Mouse (Mus musculus): ENCODE results near the gene Tssk6. TPM values are rescaled to one million over a fixed set of nuclear protein-coding genes. Genes with fewer than 3 reads are reported as not detected.
A peak's percentile ranks its signal among the peaks of the same experiment; 100 is the strongest.
"Not testable (repeated sequence)": the region's sequence is repeated elsewhere in the genome, so short reads cannot be mapped to it uniquely, and the experiment has no call there.

Tssk6 gene
- polyA plus RNA-seq, 1 experiment, result 0.92 TPM

DNA sequence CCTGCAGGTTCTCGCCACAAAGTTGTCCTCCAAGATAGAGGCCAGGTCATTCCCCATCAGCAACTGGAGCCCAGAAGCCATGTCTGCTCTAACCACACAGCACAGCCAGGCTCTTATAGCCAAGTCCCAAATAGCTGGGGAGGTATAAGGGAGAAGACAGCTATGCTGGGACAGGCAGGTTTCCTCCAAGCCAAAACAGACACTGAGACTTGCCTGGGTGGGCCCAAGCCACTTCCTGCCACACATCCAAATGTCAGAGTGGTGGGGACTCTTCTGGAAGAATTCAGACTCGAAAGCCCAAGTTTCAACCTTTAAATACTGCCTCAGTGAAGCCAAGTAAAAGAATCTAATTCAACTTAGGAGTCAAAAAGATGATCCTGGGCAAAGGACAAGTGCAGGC lies 38.4 kb downstream of the Tssk6 start:
- H3K36me3 ChIP-seq (ENCODE audit: control insufficient read depth, insufficient read depth), result no peaks in the 10 kb centered on the region
- H3ac ChIP-seq (ENCODE audit: control insufficient read depth, insufficient read length), result no peak overlapping the region
- no peaks in the 10 kb centered on the region for H3K27me3 ChIP-seq (ENCODE audit: control insufficient read depth, insufficient read depth, insufficient read length)
- H3K4me3 ChIP-seq, result no peak overlapping the region
- peak overlapping the region; percentile 49 for H3K4me2 ChIP-seq (ENCODE audit: low read depth)
- TF ChIP-seq POLR2A (IDR thresholded peaks at IDR 0.05; ENCODE audit: insufficient read length, low read depth), result no peak
- no peak for TF ChIP-seq E2F4 (IDR thresholded peaks at IDR 0.05; ENCODE audit: insufficient read depth)
- no peak for TF ChIP-seq POLR2AphosphoS2 (IDR thresholded peaks at IDR 0.05; ENCODE audit: insufficient read length, low read depth)
- TF ChIP-seq MYOD1 (IDR thresholded peaks at IDR 0.05; ENCODE audit: control insufficient read depth in 1 of 3, insufficient read length in 2 of 3, low read depth in 2 of 3), result no peak
- TF ChIP-seq CEBPB (IDR thresholded peaks at IDR 0.05; ENCODE audit: insufficient read depth, poor library complexity, severe bottlenecking), result no peak
- TF ChIP-seq SRF (IDR thresholded peaks at IDR 0.05; ENCODE audit: control insufficient read depth, insufficient read length, low read depth), result no peak
- TF ChIP-seq MAX (IDR thresholded peaks at IDR 0.05; ENCODE audit: low read depth), result no peak
- no peak for TF ChIP-seq MYOG (IDR thresholded peaks at IDR 0.05; ENCODE audit: control insufficient read depth in 1 of 3, insufficient read depth in 1 of 3, insufficient read length in 2 of 3, low read depth in 2 of 3)
- no peak for TF ChIP-seq TCF3 (IDR thresholded peaks at IDR 0.05; ENCODE audit: insufficient read length, low read depth)
- TF ChIP-seq REST (IDR thresholded peaks at IDR 0.05; ENCODE audit: insufficient read depth, insufficient read length), result no peak
- no peak for TF ChIP-seq TCF12 (IDR thresholded peaks at IDR 0.05; ENCODE audit: insufficient read depth, poor library complexity, severe bottlenecking)
- no peak for TF ChIP-seq USF1 (IDR thresholded peaks at IDR 0.05; ENCODE audit: low read depth)
- H3K79me2 ChIP-seq (ENCODE audit: control insufficient read depth, insufficient read depth), result peaks cover 88% of the 10 kb centered on the region

DNA sequence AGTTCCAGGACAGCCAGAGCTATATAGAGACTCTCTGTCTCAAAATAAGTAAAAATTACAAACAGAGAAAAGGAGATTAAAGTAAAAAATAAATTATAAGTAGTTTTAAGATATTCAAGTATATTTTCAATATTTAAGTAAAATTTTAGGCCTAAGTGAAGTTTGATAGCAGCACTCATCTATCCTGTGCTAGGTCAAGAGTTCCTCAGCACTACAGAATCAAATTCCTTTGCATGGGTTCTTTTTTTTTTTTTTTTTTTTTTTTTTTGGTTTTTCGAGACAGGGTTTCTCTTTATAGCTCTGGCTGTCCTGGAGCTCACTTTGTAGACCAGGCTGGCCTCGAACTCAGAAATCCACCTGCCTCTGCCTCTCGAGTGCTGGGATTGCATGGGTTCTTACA lies 40.5 kb downstream of the Tssk6 start:
- not testable (repeated sequence) for H3K36me3 ChIP-seq (ENCODE audit: control insufficient read depth, insufficient read depth); H3K27me3 ChIP-seq (ENCODE audit: control insufficient read depth, insufficient read depth, insufficient read length)

DNA sequence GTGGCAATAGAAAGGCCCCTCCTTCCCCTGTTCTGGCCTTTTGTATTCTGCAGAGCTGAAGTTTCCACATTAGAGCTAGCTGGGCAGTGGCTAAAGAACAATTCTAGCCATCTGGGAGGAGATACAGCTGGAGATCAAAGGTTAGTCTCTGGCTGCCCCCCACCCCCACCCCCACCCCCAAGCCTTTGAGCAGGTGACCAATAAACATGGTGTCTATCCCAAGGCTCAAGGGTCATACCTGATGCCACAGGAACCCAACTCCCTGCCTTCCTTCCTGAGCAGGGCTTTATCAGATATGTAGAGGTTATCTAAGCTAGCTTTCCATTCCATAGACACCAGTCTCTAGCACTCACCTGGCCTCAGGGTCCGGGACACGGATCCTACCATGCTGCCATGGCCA lies 48.3 kb downstream of the Tssk6 start:
- no peak overlapping the region for H3K4me2 ChIP-seq (ENCODE audit: low read depth)
- H3K36me3 ChIP-seq (ENCODE audit: control insufficient read depth, insufficient read depth), result peaks cover 5% of the 10 kb centered on the region
- TF ChIP-seq MAX (IDR thresholded peaks at IDR 0.05; ENCODE audit: low read depth) (no peak), TCF12 (IDR thresholded peaks at IDR 0.05; ENCODE audit: insufficient read depth, poor library complexity, severe bottlenecking) (no peak), MYOG (IDR thresholded peaks at IDR 0.05; ENCODE audit: control insufficient read depth in 1 of 3, insufficient read depth in 1 of 3, insufficient read length in 2 of 3, low read depth in 2 of 3) (no peak), TCF3 (IDR thresholded peaks at IDR 0.05; ENCODE audit: insufficient read length, low read depth) (no peak), E2F4 (IDR thresholded peaks at IDR 0.05; ENCODE audit: insufficient read depth) (no peak), CEBPB (IDR thresholded peaks at IDR 0.05; ENCODE audit: insufficient read depth, poor library complexity, severe bottlenecking) (no peak), USF1 (IDR thresholded peaks at IDR 0.05; ENCODE audit: low read depth) (no peak), SRF (IDR thresholded peaks at IDR 0.05; ENCODE audit: control insufficient read depth, insufficient read length, low read depth) (no peak), POLR2A (IDR thresholded peaks at IDR 0.05; ENCODE audit: insufficient read length, low read depth) (no peak), REST (IDR thresholded peaks at IDR 0.05; ENCODE audit: insufficient read depth, insufficient read length) (no peak), POLR2AphosphoS2 (IDR thresholded peaks at IDR 0.05; ENCODE audit: insufficient read length, low read depth) (no peak), MYOD1 (IDR thresholded peaks at IDR 0.05; ENCODE audit: control insufficient read depth in 1 of 3, insufficient read length in 2 of 3, low read depth in 2 of 3) (no peak)
- no peaks in the 10 kb centered on the region for H3K27me3 ChIP-seq (ENCODE audit: control insufficient read depth, insufficient read depth, insufficient read length)
- peaks cover 97% of the 10 kb centered on the region for H3K79me2 ChIP-seq (ENCODE audit: control insufficient read depth, insufficient read depth)
- H3K4me3 ChIP-seq, result no peak overlapping the region
- H3ac ChIP-seq (ENCODE audit: control insufficient read depth, insufficient read length), result no peak overlapping the region

More for the DNA sequence above, 40.5 kb downstream of the Tssk6 start:
- not testable (repeated sequence) for H3K4me3 ChIP-seq; H3ac ChIP-seq (ENCODE audit: control insufficient read depth, insufficient read length); H3K4me2 ChIP-seq (ENCODE audit: low read depth)
- peaks cover 91% of the 10 kb centered on the region for H3K79me2 ChIP-seq (ENCODE audit: control insufficient read depth, insufficient read depth)

Other genes starting within 250 kb of the Tssk6 start
- 0.43 TPM for gene Zfp964, start 247.7 kb upstream of the Tssk6 start, polyA plus RNA-seq (2012; fragmentation: generic; extraction: Trizol)
- gene Zfp869, start 191.5 kb upstream of the Tssk6 start, polyA plus RNA-seq (2012; fragmentation: generic; extraction: Trizol), result 5.4 TPM
- gene Zfp963, start 152.2 kb upstream of the Tssk6 start, polyA plus RNA-seq (2012; fragmentation: generic; extraction: Trizol), result 0.97 TPM
- 0.13 TPM for gene Gm20422, start 127.3 kb upstream of the Tssk6 start, polyA plus RNA-seq (2012; fragmentation: generic; extraction: Trizol)
- 35.6 TPM for gene Atp13a1, start 111.0 kb upstream of the Tssk6 start, polyA plus RNA-seq (2012; fragmentation: generic; extraction: Trizol)
- gene Zfp866, start 111.0 kb upstream of the Tssk6 start, polyA plus RNA-seq (2012; fragmentation: generic; extraction: Trizol), result 4.9 TPM
- gene Gmip, start 93.5 kb upstream of the Tssk6 start, polyA plus RNA-seq (2012; fragmentation: generic; extraction: Trizol), result 5.7 TPM
- 0.12 TPM for gene Lpar2, start 79.8 kb upstream of the Tssk6 start, polyA plus RNA-seq (2012; fragmentation: generic; extraction: Trizol)
- 1.7 TPM for gene Pbx4, start 69.7 kb upstream of the Tssk6 start, polyA plus RNA-seq (2012; fragmentation: generic; extraction: Trizol)
- 0.20 TPM for gene Cilp2, start 14.5 kb upstream of the Tssk6 start, polyA plus RNA-seq (2012; fragmentation: generic; extraction: Trizol)
- gene Ndufa13, start 374 bp downstream of the Tssk6 start, polyA plus RNA-seq (2012; fragmentation: generic; extraction: Trizol), result 277 TPM
- gene Yjefn3, start 528 bp downstream of the Tssk6 start, polyA plus RNA-seq (2012; fragmentation: generic; extraction: Trizol), result 19.0 TPM
- gene Gatad2a, start 94.2 kb downstream of the Tssk6 start, polyA plus RNA-seq (2012; fragmentation: generic; extraction: Trizol), result 46.7 TPM
- gene Mau2, start 140.6 kb downstream of the Tssk6 start, polyA plus RNA-seq (2012; fragmentation: generic; extraction: Trizol), result 27.4 TPM
- 38.4 TPM for gene Sugp1, start 140.6 kb downstream of the Tssk6 start, polyA plus RNA-seq (2012; fragmentation: generic; extraction: Trizol)
- 0.54 TPM for gene Tm6sf2, start 170.7 kb downstream of the Tssk6 start, polyA plus RNA-seq (2012; fragmentation: generic; extraction: Trizol)
- gene Hapln4, start 181.3 kb downstream of the Tssk6 start, polyA plus RNA-seq (2012; fragmentation: generic; extraction: Trizol), result 6.0 TPM
- gene Ncan, start 218.7 kb downstream of the Tssk6 start, polyA plus RNA-seq (2012; fragmentation: generic; extraction: Trizol), result not detected
- 41.3 TPM for gene Nr2c2ap, start 229.1 kb downstream of the Tssk6 start, polyA plus RNA-seq (2012; fragmentation: generic; extraction: Trizol)
- gene Rfxank, start 237.0 kb downstream of the Tssk6 start, polyA plus RNA-seq (2012; fragmentation: generic; extraction: Trizol), result 11.2 TPM
- gene Borcs8, start 237.3 kb downstream of the Tssk6 start, polyA plus RNA-seq (2012; fragmentation: generic; extraction: Trizol), result 53.0 TPM
- gene Mef2b, start 237.5 kb downstream of the Tssk6 start, polyA plus RNA-seq (2012; fragmentation: generic; extraction: Trizol), result 0.85 TPM